Mouse (Mus musculus) embryonic facial prominence, embryonic 11.5 days (tissue): ENCODE results near the gene Gm19345. TPM values are rescaled to one million over a fixed set of nuclear protein-coding genes. Genes with fewer than 3 reads are reported as not detected.
A peak's percentile ranks its signal among the peaks of the same experiment; 100 is the strongest.

Experiments used
- ATAC-seq: fragments of 200-750 bp; cut with Nextera tagmentation; replicated peaks from 2 replicates; pipeline ENCODE4 v1.8.0; 2017; ENCODE audit warnings: low read depth; ENCODE audit not compliant: insufficient number of reproducible peaks, low FRiP score, low TSS enrichment
- DNase-seq: peaks from one replicate; pipeline ENCODE4 v3.0.0-alpha.2; 2015; ENCODE audit warnings: low spot score
- H3K27ac ChIP-seq: fragments of 300-500 bp; sonication (generic); replicated peaks from 2 replicates; pipeline ENCODE4 v1.5.1; 2014; ENCODE audit warnings: mild to moderate bottlenecking, low read depth, low read length, control low read depth
- H3K27me3 ChIP-seq: fragments of 300-500 bp; sonication (generic); 2 replicates; pipeline ENCODE4 v1.6.1; 2014; ENCODE audit warnings: mild to moderate bottlenecking, low read length, moderate library complexity, mixed read lengths; ENCODE audit not compliant: control insufficient read depth, insufficient read depth
- H3K36me3 ChIP-seq: fragments of 300-500 bp; sonication (generic); replicated peaks from 2 replicates; pipeline ENCODE4 v1.6.1; 2014; ENCODE audit warnings: low read depth, mild to moderate bottlenecking, low read length, moderate library complexity, mixed read lengths; ENCODE audit not compliant: control insufficient read depth, insufficient read depth
- H3K4me1 ChIP-seq: fragments of 300-500 bp; sonication (generic); 2 replicates; pipeline ENCODE4 v1.6.1; 2014; ENCODE audit warnings: low read length, mixed read lengths; ENCODE audit not compliant: control insufficient read depth, insufficient read depth
- H3K4me2 ChIP-seq: fragments of 300-500 bp; sonication (generic); 2 replicates; pipeline ENCODE4 v1.6.1; 2014; ENCODE audit warnings: low read depth, mild to moderate bottlenecking, control low read depth, low read length, moderate library complexity
- H3K4me3 ChIP-seq: fragments of 300-500 bp; sonication (generic); 2 replicates; pipeline ENCODE4 v1.5.1; 2014; ENCODE audit warnings: low read depth, low read length, control low read depth
- H3K9ac ChIP-seq: fragments of 300-500 bp; sonication (generic); replicated peaks from 2 replicates; pipeline ENCODE4 v1.6.1; 2014; ENCODE audit warnings: mild to moderate bottlenecking, control low read depth, low read length
- H3K9me3 ChIP-seq: fragments of 300-500 bp; sonication (generic); replicated peaks from 2 replicates; pipeline ENCODE4 v1.6.1; 2016; ENCODE audit warnings: mild to moderate bottlenecking, low read length, inconsistent platforms, mixed read lengths; ENCODE audit not compliant: control insufficient read depth
- WGBS: fragments of 180-500 bp; shearing (Covaris S2); extraction: QIAGEN DNeasy Blood & Tissue Kit; methylation state at CpG from one replicate; pipeline ENCODE4 v1.1.7; 2014; 5-methylcytosine and 5-hydroxymethylcytosine counted together
- polyA plus RNA-seq: library from polyadenylated mRNA; unstranded; fragments of >200 nt; fragmentation: Nextera tagmentation; extraction: Ambion mirVana; gene quantifications from 2 replicates; pipeline ENCODE4 v1.2.1, GENCODE M21; 2014

The Gm19345 gene
- polyA plus RNA-seq, 1 experiment from 2014 or later = not detected

DNA sequence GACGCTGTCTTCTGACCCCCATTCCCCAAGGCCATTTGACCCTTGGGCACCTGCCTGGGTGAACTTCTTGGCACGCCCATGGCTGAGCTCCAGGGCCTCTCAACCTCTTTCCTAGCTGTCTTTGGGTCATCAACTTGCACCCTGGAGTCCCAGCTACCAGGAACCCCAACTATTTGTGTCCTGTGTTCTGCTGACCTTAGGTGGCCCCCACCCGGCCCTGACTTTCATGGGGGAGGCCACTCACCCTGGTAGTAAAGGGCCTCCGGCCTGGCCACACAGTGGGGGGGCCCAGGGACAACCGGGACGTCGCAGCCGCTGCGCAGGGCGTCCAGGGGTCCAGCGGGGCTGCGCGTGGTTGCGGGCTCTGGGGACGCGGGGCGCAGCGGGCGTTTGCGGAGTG, 29.6 kb upstream of the Gm19345 start:
- H3K9me3 ChIP-seq = no peaks in the 10 kb centered on the region
- peak overlapping the region; percentile 38 for H3K4me3 ChIP-seq
- H3K4me2 ChIP-seq = peak overlapping the region; percentile 77
- no peak overlapping the region for H3K27ac ChIP-seq
- no peaks in the 10 kb centered on the region for H3K36me3 ChIP-seq
- peaks cover 14% of the 10 kb centered on the region for H3K27me3 ChIP-seq
- peak overlapping the region; percentile 64 for H3K9ac ChIP-seq
- peaks cover 9% of the 10 kb centered on the region; the same call in 1 of the 2 replicates for H3K4me1 ChIP-seq
- ATAC-seq (no peak), DNase-seq (no peak)
- 4% methylated on average over 20 of the region's 20 CpGs for WGBS

DNA sequence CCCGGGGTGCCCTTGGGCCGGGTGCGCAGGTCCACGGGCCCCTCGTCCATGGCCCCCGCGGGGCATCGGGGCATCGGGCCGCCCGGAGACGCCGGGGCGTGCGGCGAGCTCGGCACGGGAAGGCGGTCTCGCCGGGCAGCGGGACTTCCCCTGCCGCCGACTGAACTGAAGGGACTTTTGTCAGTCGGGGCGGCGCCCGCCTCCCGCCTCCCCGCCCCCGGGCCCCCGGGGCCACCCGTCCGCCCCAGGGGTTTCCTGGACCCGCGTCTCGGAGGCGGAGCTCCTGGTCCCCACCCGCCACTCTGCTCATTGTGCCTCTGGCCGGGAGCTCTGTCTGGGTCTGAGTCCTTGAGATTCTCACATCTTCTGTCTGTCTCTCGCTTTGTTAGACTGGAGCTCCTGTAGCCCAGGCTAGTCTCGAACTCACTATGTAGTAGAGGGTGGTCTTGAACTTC, 29.2 kb upstream of the Gm19345 start, which contains the start of gene Bcl3:
Gene Bcl3 (minus strand): TSS at position 167 of the 455 bp plus-strand sequence.
- Histone ChIP-seq H3K4me2 (peak within 1 kb of the TSS; percentile 77), H3K27me3 (peaks cover 14% of the 10 kb centered on the region)
- no peak for DNase-seq

DNA sequence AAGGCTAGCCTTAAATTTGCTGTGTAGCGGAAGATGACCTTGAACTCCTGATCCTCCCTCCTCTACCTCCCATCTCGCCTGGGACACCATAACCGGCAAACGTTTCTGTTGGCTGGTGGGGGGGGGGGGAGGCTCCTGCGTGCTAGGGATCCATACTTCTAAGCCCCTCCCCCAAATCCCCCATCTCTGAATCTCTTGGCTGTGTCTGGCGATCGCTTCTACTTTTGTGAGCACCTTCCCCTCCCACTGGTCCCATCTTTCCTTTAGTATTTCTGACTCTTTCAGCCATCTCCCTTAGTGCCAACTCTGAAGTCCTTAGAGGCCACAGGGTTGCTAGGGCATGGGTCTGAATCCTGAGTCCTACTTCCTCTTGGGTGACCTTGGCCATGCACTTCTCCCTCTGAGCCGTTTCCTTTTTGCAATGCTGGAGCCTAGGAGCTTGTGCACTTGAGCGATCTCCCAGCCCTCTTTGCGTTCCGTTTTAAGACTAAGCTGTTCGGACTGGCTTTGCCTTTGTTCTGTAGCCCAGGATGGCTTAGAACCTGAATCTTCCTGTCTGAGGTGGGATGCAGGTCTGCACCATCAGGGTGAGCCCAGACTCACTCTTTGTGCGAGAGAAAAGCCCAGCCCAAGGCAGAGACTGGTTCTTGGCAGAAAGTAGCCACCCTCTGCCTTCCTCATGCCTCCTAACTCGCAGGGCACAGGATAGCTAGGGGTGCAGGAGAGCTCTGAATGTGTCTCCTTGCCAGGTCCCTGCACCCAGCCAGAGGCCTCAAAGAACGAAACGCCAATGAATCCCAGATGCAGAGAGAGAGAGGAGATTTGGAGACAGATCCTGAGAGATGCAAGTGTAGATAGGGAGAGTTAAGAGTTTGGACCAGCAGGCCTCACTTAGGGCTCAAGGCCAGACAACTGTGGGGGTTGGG, 28.3 kb upstream of the Gm19345 start:
- WGBS = 17% methylated on average over 16 of the region's 16 CpGs
- Histone ChIP-seq H3K4me2 (peak overlapping the region; percentile 23; the same call in 1 of the 2 replicates), H3K4me3 (no peak overlapping the region), H3K27ac (peak overlapping the region; percentile 83), H3K9ac (peak overlapping the region; percentile 15; the same call in 1 of the 2 replicates), H3K36me3 (no peaks in the 10 kb centered on the region), H3K27me3 (peaks cover 14% of the 10 kb centered on the region), H3K9me3 (no peaks in the 10 kb centered on the region), H3K4me1 (peaks cover 8% of the 10 kb centered on the region; the same call in 1 of the 2 replicates)
- DNase-seq = no peak
- no peak for ATAC-seq

More for the DNA sequence above, 29.2 kb upstream of the Gm19345 start, which contains the start of gene Bcl3:
- H3K36me3 ChIP-seq = no peaks in the 10 kb centered on the region
- ATAC-seq = no peak
- WGBS = under 1% methylated on average over 28 of the region's 42 CpGs
- H3K4me3 ChIP-seq = peak within 1 kb of the TSS; percentile 38
- peaks cover 8% of the 10 kb centered on the region; the same call in 1 of the 2 replicates for H3K4me1 ChIP-seq
- H3K9me3 ChIP-seq = no peaks in the 10 kb centered on the region
- H3K9ac ChIP-seq = peak within 1 kb of the TSS; percentile 64
- H3K27ac ChIP-seq = peak within 1 kb of the TSS; percentile 83

GRCm38 (mm10) chr7:19824182-19824973, 27.4 kb upstream of the Gm19345 start:
- Histone ChIP-seq H3K4me3 (no peak overlapping the region), H3K9me3 (no peaks in the 10 kb centered on the region), H3K27me3 (peaks cover 14% of the 10 kb centered on the region), H3K4me2 (peak overlapping the region; percentile 23; the same call in 1 of the 2 replicates), H3K36me3 (no peaks in the 10 kb centered on the region), H3K4me1 (peaks cover 8% of the 10 kb centered on the region; the same call in 1 of the 2 replicates), H3K9ac (0 out of 2 replicates have a peak overlapping the region, but pooled peaks have one; percentile 15), H3K27ac (peak overlapping the region; percentile 83)
- peak; percentile 90 for DNase-seq
- peak; percentile 80 for ATAC-seq
- WGBS = 23% methylated on average over 26 of the region's 26 CpGs

- WGBS = 39% methylated on average over 6 of the region's 6 CpGs
These were observed 25.0 kb upstream of the Gm19345 start for GRCm38 (mm10) chr7:19826756-19827155.

GRCm38 (mm10) chr7:19829694-19830093, 22.1 kb upstream of the Gm19345 start:
- Histone ChIP-seq H3K9ac (no peak overlapping the region), H3K4me3 (no peak overlapping the region), H3K4me1 (no peaks in the 10 kb centered on the region), H3K4me2 (no peak overlapping the region), H3K27ac (no peak overlapping the region), H3K9me3 (no peaks in the 10 kb centered on the region), H3K27me3 (no peaks in the 10 kb centered on the region), H3K36me3 (no peaks in the 10 kb centered on the region)
- DNase-seq (no peak), ATAC-seq (no peak)
- 80% methylated on average over 3 of the region's 3 CpGs for WGBS

More at GRCm38 (mm10) chr7:19826756-19827155, 25.0 kb upstream of the Gm19345 start:
- Histone ChIP-seq H3K4me1 (peaks cover 8% of the 10 kb centered on the region; the same call in 1 of the 2 replicates), H3K4me2 (no peak overlapping the region), H3K9me3 (no peaks in the 10 kb centered on the region), H3K36me3 (no peaks in the 10 kb centered on the region), H3K27me3 (peaks cover 8% of the 10 kb centered on the region), H3K4me3 (no peak overlapping the region), H3K27ac (no peak overlapping the region), H3K9ac (no peak overlapping the region)
- ATAC-seq (no peak), DNase-seq (no peak)

GRCm38 (mm10) chr7:19830682-19831156, 21.1 kb upstream of the Gm19345 start:
- Histone ChIP-seq H3K9me3 (no peaks in the 10 kb centered on the region), H3K4me2 (no peak overlapping the region), H3K27ac (no peak overlapping the region), H3K4me3 (no peak overlapping the region), H3K9ac (no peak overlapping the region), H3K4me1 (no peaks in the 10 kb centered on the region), H3K36me3 (no peaks in the 10 kb centered on the region), H3K27me3 (no peaks in the 10 kb centered on the region)
- DNase-seq (no peak), ATAC-seq (no peak)
- 30% methylated on average over 13 of the region's 13 CpGs for WGBS
